Mouse (Mus musculus) embryonic facial prominence, embryonic 14.5 days (tissue): Measurements from ENCODE around the gene Higd1c. TPM values are rescaled to one million over a fixed set of nuclear protein-coding genes. Genes with fewer than 3 reads are reported as not detected.
A peak's percentile ranks its signal among the peaks of the same experiment; 100 is the strongest.
"Not testable (repeated sequence)": the region's sequence is repeated elsewhere in the genome, so short reads cannot be mapped to it uniquely, and the experiment has no call there.

Experiments used
- ATAC-seq: fragments of 200-750 bp; cut with Nextera tagmentation; 2 replicates; pipeline ENCODE4 v1.8.0; 2017; ENCODE audit warnings: low read depth, moderate number of reproducible peaks, moderate TSS enrichment
- DNase-seq: peaks from one replicate; pipeline ENCODE4 v3.0.0-alpha.2; 2015; ENCODE audit warnings: low spot score
- H3K27ac ChIP-seq: fragments of 300-500 bp; sonication (generic); replicated peaks from 2 replicates; pipeline ENCODE4 v1.5.1; 2014; ENCODE audit warnings: low read depth, mild to moderate bottlenecking, low read length, moderate library complexity
- H3K27me3 ChIP-seq: fragments of 300-500 bp; sonication (generic); replicated peaks from 2 replicates; pipeline ENCODE4 v1.6.1; 2014; ENCODE audit warnings: low read length; ENCODE audit not compliant: control insufficient read depth, insufficient read depth
- H3K36me3 ChIP-seq: fragments of 300-500 bp; sonication (generic); 2 replicates; pipeline ENCODE4 v1.6.1; 2014; ENCODE audit warnings: low read length, mixed read lengths; ENCODE audit not compliant: control insufficient read depth, insufficient read depth
- H3K4me1 ChIP-seq: fragments of 300-500 bp; sonication (generic); 2 replicates; pipeline ENCODE4 v1.6.1; 2014; ENCODE audit warnings: antibody characterized with exemption, low read length; ENCODE audit not compliant: control insufficient read depth, insufficient read depth
- H3K4me2 ChIP-seq: fragments of 300-500 bp; sonication (generic); 2 replicates; pipeline ENCODE4 v1.6.1; 2014; ENCODE audit warnings: low read depth, mild to moderate bottlenecking, low read length, moderate library complexity, mixed read lengths
- H3K4me3 ChIP-seq: fragments of 300-500 bp; sonication (generic); 2 replicates; pipeline ENCODE4 v1.5.1; 2014; ENCODE audit warnings: low read depth, mild to moderate bottlenecking, low read length
- H3K9ac ChIP-seq: fragments of 300-500 bp; sonication (generic); 2 replicates; pipeline ENCODE4 v1.6.1; 2014; ENCODE audit warnings: low read depth, mild to moderate bottlenecking, low read length, moderate library complexity, mixed read lengths
- H3K9me3 ChIP-seq: fragments of 300-500 bp; sonication (generic); 2 replicates; pipeline ENCODE4 v1.6.1; 2016; ENCODE audit warnings: low read length; ENCODE audit not compliant: control insufficient read depth
- whole genome bisulfite sequencing: fragments of 180-500 bp; shearing (Covaris S2); extraction: QIAGEN DNeasy Blood & Tissue Kit; methylation state at CpG from one replicate; pipeline ENCODE4 v1.1.7; 2014; 5-methylcytosine and 5-hydroxymethylcytosine counted together
- polyA plus RNA-seq: library from polyadenylated mRNA; unstranded; fragments of >200 nt; fragmentation: Nextera tagmentation; extraction: Ambion mirVana; gene quantifications from 2 replicates; pipeline ENCODE4 v1.2.1, GENCODE M21; 2014

Gene Higd1c
- polyA plus RNA-seq, 1 experiment from 2014 or later: not detected

DNA sequence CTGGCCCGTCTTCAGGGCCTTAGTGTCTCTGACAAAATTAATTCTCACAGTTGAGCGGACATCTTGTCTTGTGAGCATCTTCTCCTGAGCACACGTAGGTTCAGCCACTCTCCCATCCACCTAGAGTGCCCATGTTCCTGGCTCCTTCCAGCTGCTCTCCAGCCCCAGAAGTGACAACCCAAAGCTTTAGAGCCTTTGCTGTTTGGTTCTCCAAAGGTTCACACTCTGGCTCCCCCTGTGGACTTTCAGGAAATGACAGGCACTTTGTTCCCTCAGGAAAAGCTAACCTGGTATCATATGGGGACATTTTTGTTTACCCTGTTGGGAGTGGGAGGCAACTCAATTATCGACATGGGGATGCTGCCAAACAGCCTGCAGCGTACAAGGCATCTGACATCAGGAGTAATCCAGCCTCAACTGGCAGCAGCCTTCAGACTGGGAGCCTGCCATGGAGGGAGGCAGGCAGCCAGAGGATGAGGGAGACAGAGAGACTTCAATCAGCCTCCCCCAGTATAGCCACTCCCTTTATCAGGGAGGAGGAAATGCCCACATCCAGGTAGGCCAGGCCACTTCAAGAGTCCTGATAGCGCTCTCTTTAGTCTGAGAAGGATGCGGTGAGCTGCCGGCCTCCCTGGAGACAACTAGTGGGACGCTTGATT is 13.6 kb downstream of the Higd1c start:
- H3K27ac ChIP-seq, H3K4me1 ChIP-seq, H3K9ac ChIP-seq, H3K27me3 ChIP-seq, H3K9me3 ChIP-seq, H3K4me2 ChIP-seq, H3K36me3 ChIP-seq, H3K4me3 ChIP-seq, DNase-seq: not testable (repeated sequence)
- peak; percentile 30; the same call in 1 of the 2 replicates for ATAC-seq
- 14% methylated on average over 2 of the region's 9 CpGs for WGBS

DNA sequence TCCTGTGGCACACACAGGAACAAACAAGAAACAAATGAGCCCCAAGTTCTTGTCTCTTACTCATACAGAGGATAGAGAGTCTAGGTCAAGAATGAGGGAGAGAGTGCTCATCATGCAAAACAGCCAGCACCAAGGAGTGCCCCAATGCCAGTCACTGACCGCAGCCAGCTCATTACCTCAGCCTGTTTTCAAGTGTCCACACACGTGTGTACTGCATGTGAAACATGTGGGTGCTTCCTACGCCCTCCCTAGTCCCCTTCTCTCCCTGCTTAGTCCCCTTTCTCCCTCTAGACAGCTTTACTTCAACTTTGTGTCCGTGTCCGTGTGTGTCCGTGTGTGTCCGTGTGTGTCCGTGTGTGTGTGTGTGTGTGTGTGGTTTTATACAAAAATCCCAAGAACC is 15.3 kb downstream of the Higd1c start:
- no peaks in the 10 kb centered on the region for H3K36me3 ChIP-seq
- ATAC-seq (no peak), DNase-seq (no peak)
- H3K4me1 ChIP-seq: no peaks in the 10 kb centered on the region
- H3K27ac ChIP-seq: no peak overlapping the region
- no peaks in the 10 kb centered on the region for H3K27me3 ChIP-seq
- no peak overlapping the region for H3K4me2 ChIP-seq
- no peaks in the 10 kb centered on the region for H3K9me3 ChIP-seq
- H3K9ac ChIP-seq: no peak overlapping the region
- no peak overlapping the region for H3K4me3 ChIP-seq
- WGBS: 85% methylated on average over 8 of the region's 8 CpGs

- Histone ChIP-seq H3K9me3 (no peaks in the 10 kb centered on the region), H3K27ac (no peak overlapping the region), H3K4me2 (no peak overlapping the region), H3K36me3 (no peaks in the 10 kb centered on the region), H3K4me1 (no peaks in the 10 kb centered on the region), H3K27me3 (no peaks in the 10 kb centered on the region), H3K9ac (no peak overlapping the region), H3K4me3 (no peak overlapping the region)
- ATAC-seq: no peak
- WGBS: 37% methylated on average over 2 of the region's 2 CpGs
- DNase-seq: no peak
Observed at GRCm38 (mm10) chr15:100380104-100380503, 15.8 kb downstream of the Higd1c start.

- WGBS: 91% methylated on average over 9 of the region's 9 CpGs
- no peak overlapping the region for H3K27ac ChIP-seq
- no peak overlapping the region for H3K9ac ChIP-seq
- no peak for ATAC-seq
- no peaks in the 10 kb centered on the region for H3K27me3 ChIP-seq
- no peak for DNase-seq
- H3K4me3 ChIP-seq: no peak overlapping the region
- no peak overlapping the region for H3K4me2 ChIP-seq
- H3K36me3 ChIP-seq: no peaks in the 10 kb centered on the region
- 0 out of 2 replicates have a peak, but pooled peaks cover 3% of the 10 kb centered on the region for H3K4me1 ChIP-seq
- H3K9me3 ChIP-seq: no peaks in the 10 kb centered on the region
Observed at GRCm38 (mm10) chr15:100385705-100386104, 21.4 kb downstream of the Higd1c start.

GRCm38 (mm10) chr15:100387544-100388223 is 23.3 kb downstream of the Higd1c start:
- Histone ChIP-seq H3K27me3 (no peaks in the 10 kb centered on the region), H3K27ac (no peak overlapping the region), H3K36me3 (0 out of 2 replicates have a peak, but pooled peaks cover 2% of the 10 kb centered on the region), H3K4me2 (no peak overlapping the region), H3K4me1 (0 out of 2 replicates have a peak, but pooled peaks cover 3% of the 10 kb centered on the region), H3K9ac (no peak overlapping the region), H3K4me3 (no peak overlapping the region), H3K9me3 (no peaks in the 10 kb centered on the region)
- ATAC-seq: no peak
- WGBS: 90% methylated on average over 17 of the region's 17 CpGs
- no peak for DNase-seq

DNA sequence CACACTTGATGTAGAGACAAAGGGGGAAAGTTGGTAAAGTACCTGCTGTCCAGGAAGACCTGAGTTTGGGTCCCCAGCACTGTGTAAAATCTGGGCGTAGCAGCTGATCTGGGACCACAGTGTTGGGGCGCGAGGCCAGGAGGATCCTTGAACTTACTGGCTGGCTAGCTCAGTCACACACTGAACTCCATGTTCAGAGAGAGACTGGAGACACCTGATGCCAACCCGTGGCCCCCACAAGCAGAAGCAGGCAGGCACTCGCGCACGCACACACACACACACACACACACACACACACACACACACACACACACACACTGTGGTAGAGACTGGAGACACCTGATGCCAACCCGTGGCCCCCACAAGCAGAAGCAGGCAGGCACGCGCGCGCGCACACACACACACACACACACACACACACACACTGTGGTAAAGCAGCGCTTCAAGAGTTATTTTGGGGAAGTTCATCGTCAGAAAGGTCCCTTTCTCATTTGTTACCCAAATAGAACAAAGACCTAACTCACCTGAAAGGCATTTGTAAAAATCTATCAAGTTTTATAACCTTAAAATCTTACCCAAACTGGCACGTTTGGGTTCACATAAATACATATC is 24.0 kb downstream of the Higd1c start:
- Histone ChIP-seq H3K27ac (no peak overlapping the region), H3K4me2 (no peak overlapping the region), H3K27me3 (no peaks in the 10 kb centered on the region), H3K9ac (no peak overlapping the region), H3K4me1 (0 out of 2 replicates have a peak, but pooled peaks cover 3% of the 10 kb centered on the region), H3K36me3 (peaks cover 8% of the 10 kb centered on the region; the same call in 1 of the 2 replicates), H3K9me3 (no peaks in the 10 kb centered on the region), H3K4me3 (no peak overlapping the region)
- WGBS: 82% methylated on average over 13 of the region's 16 CpGs
- ATAC-seq (no peak), DNase-seq (no peak)

DNA sequence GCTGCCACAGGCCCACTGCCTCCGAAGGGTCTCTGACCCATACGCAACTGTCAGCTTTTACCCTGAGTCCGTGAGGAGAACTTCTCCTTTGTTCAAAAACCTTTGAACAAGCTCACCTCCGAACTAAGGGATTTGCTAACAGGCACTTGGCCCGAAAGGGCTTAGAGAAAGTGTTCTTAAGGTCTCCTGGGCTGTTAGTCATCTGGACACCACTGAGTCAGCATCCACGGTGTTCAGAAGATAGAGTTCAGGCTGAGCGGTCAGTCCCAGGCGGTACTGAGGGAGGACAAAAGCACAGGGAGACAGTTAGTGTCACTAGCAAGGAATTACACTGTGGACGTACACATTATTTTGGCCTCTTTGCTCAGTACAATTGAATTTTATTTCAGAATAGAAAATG is 24.5 kb downstream of the Higd1c start:
- no peak overlapping the region for H3K9ac ChIP-seq
- H3K4me2 ChIP-seq: no peak overlapping the region
- H3K4me3 ChIP-seq: no peak overlapping the region
- DNase-seq: no peak
- ATAC-seq: no peak
- H3K9me3 ChIP-seq: no peaks in the 10 kb centered on the region
- peaks cover 14% of the 10 kb centered on the region for H3K36me3 ChIP-seq
- H3K27ac ChIP-seq: no peak overlapping the region
- no peaks in the 10 kb centered on the region for H3K27me3 ChIP-seq
- 63% methylated on average over 9 of the region's 9 CpGs for WGBS
- 0 out of 2 replicates have a peak, but pooled peaks cover 3% of the 10 kb centered on the region for H3K4me1 ChIP-seq

GRCm38 (mm10) chr15:100391066-100391465 is 26.7 kb downstream of the Higd1c start:
- Histone ChIP-seq H3K4me1 (0 out of 2 replicates have a peak, but pooled peaks cover 3% of the 10 kb centered on the region), H3K4me3 (no peak overlapping the region), H3K4me2 (no peak overlapping the region), H3K36me3 (peaks cover 35% of the 10 kb centered on the region), H3K27ac (no peak overlapping the region), H3K27me3 (no peaks in the 10 kb centered on the region), H3K9ac (no peak overlapping the region), H3K9me3 (no peaks in the 10 kb centered on the region)
- 73% methylated on average over 7 of the region's 7 CpGs for WGBS
- DNase-seq (no peak), ATAC-seq (no peak)
